Mouse (Mus musculus) bone marrow macrophage, adult 2 months (primary cell): Measurements from ENCODE around the gene Usp49. TPM values are rescaled to one million over a fixed set of nuclear protein-coding genes. Genes with fewer than 3 reads are reported as not detected.

ENCODE experiments used
- H3K27ac ChIP-seq: 2 replicates; pipeline ENCODE4 v1.5.1; 2012; ENCODE audit warnings: low read depth, low read length; ENCODE audit not compliant: insufficient read depth
- H3K4me1 ChIP-seq: 2 replicates; pipeline ENCODE4 v1.6.1; 2012; ENCODE audit warnings: low read length; ENCODE audit not compliant: control insufficient read depth, insufficient read depth
- H3K4me3 ChIP-seq: 2 replicates; pipeline ENCODE4 v1.5.1; 2012; ENCODE audit warnings: mild to moderate bottlenecking, low read length, moderate library complexity; ENCODE audit not compliant: insufficient read depth
- CTCF ChIP-seq: IDR thresholded peaks from 2 replicates; pipeline ENCODE4 v1.5.1; 2012; ENCODE audit warnings: low read depth, mild to moderate bottlenecking, low read length, moderate library complexity
- POLR2A ChIP-seq: IDR thresholded peaks from 2 replicates; pipeline ENCODE4 v1.6.1; 2012; ENCODE audit warnings: mild to moderate bottlenecking, low read depth, low read length, borderline replicate concordance
- polyA plus RNA-seq: library from polyadenylated mRNA; stranded (reverse); fragments of >200 nt; gene quantifications from 2 replicates; pipeline ENCODE4 v1.2.4, GENCODE M21; 2012; ENCODE audit not compliant: missing spikeins, insufficient read depth, insufficient read length

Gene Usp49
- polyA plus RNA-seq, 1 experiment = 8.6 TPM

- TF ChIP-seq POLR2A (no peak), CTCF (no peak)
- H3K4me3 ChIP-seq = no peak overlapping the region
- peaks cover 16% of the 10 kb centered on the region for H3K4me1 ChIP-seq
- H3K27ac ChIP-seq = no peak overlapping the region
Measured at GRCm38 (mm10) chr17:47606220-47606619, 24.3 kb upstream of the Usp49 start.

GRCm38 (mm10) chr17:47609182-47609581 lies 21.3 kb upstream of the Usp49 start:
- TF ChIP-seq POLR2A = no peak
- no peak for TF ChIP-seq CTCF
- Histone ChIP-seq H3K4me1 (peaks cover 21% of the 10 kb centered on the region), H3K4me3 (no peak overlapping the region; the same call in 1 of the 2 replicates), H3K27ac (peak overlapping the region; percentile 28)

- TF ChIP-seq CTCF (peak; percentile 99), POLR2A (no peak)
- peak within 1 kb of the TSS; percentile 71 for H3K4me3 ChIP-seq
- H3K4me1 ChIP-seq = peaks cover 21% of the 10 kb centered on the region
- peak within 1 kb of the TSS; percentile 52 for H3K27ac ChIP-seq
Measured at GRCm38 (mm10) chr17:47610849-47611660, 19.4 kb upstream of the Usp49 start, which contains the start of the genes Bysl, Med20 and Gm20517. TSS of gene Bysl (minus strand) at chr17:47611492. TSS of gene Med20 (plus strand) at chr17:47611582. TSS of gene Gm20517 (plus strand) at chr17:47611589.

- peak overlapping the region; percentile 38 for H3K27ac ChIP-seq
- peak overlapping the region; percentile 71 for H3K4me3 ChIP-seq
- H3K4me1 ChIP-seq = peaks cover 21% of the 10 kb centered on the region
- TF ChIP-seq CTCF (no peak), POLR2A (0 out of 2 replicates have a peak, but pooled peaks have one; percentile 31)
Measured at GRCm38 (mm10) chr17:47611661-47611982, 18.9 kb upstream of the Usp49 start.

- no peak overlapping the region for H3K27ac ChIP-seq
- peaks cover 12% of the 10 kb centered on the region for H3K4me1 ChIP-seq
- TF ChIP-seq CTCF (peak; percentile 46), POLR2A (no peak)
- no peak overlapping the region for H3K4me3 ChIP-seq
Measured at GRCm38 (mm10) chr17:47614018-47614417, 16.5 kb upstream of the Usp49 start.

GRCm38 (mm10) chr17:47616119-47616518 lies 14.4 kb upstream of the Usp49 start:
- peaks cover 5% of the 10 kb centered on the region; the same call in 1 of the 2 replicates for H3K4me1 ChIP-seq
- H3K27ac ChIP-seq = no peak overlapping the region
- no peak overlapping the region for H3K4me3 ChIP-seq
- no peak for TF ChIP-seq POLR2A
- TF ChIP-seq CTCF = no peak

GRCm38 (mm10) chr17:47616652-47617051 lies 13.8 kb upstream of the Usp49 start:
- Histone ChIP-seq H3K4me3 (no peak overlapping the region), H3K4me1 (peaks cover 5% of the 10 kb centered on the region; the same call in 1 of the 2 replicates), H3K27ac (no peak overlapping the region)
- TF ChIP-seq CTCF = no peak
- TF ChIP-seq POLR2A = no peak

GRCm38 (mm10) chr17:47617605-47618307 lies 12.7 kb upstream of the Usp49 start:
- Histone ChIP-seq H3K4me1 (0 out of 2 replicates have a peak, but pooled peaks cover 2% of the 10 kb centered on the region), H3K4me3 (no peak overlapping the region), H3K27ac (no peak overlapping the region)
- TF ChIP-seq POLR2A = no peak

- Histone ChIP-seq H3K4me1 (no peaks in the 10 kb centered on the region), H3K27ac (no peak overlapping the region), H3K4me3 (no peak overlapping the region)
- TF ChIP-seq CTCF = no peak
Measured at GRCm38 (mm10) chr17:47618556-47619311, 11.8 kb upstream of the Usp49 start.
